Mouse (Mus musculus) MEL (cell line): Measurements from ENCODE around the gene Gm26992. TPM values are rescaled to one million over a fixed set of nuclear protein-coding genes. Genes with fewer than 3 reads are reported as not detected.

ENCODE experiments used
- DNase-seq: peaks from one replicate; pipeline ENCODE4 v3.0.0; 2011; ENCODE audit warnings: low read depth, low spot score
- H3K27ac ChIP-seq: 2 replicates; pipeline ENCODE4 v1.5.1; 2012; ENCODE audit warnings: low read depth, mild to moderate bottlenecking, control low read depth, low read length, moderate library complexity; ENCODE audit not compliant: control insufficient read depth
- H3K27me3 ChIP-seq, 2 experiments: fragments of 150-350 bp in 1 of 2; sonication (generic) in 1 of 2; 2 replicates each; pipeline ENCODE4 v1.6.1; 2012; ENCODE audit warnings: low read length in 2 of 2, mild to moderate bottlenecking in 2 of 2, improper control_type of control experiment in 1 of 2, moderate library complexity in 1 of 2; ENCODE audit not compliant: insufficient read depth in 2 of 2, control insufficient read depth in 1 of 2
- H3K36me3 ChIP-seq, 2 experiments: 2 replicates each; pipeline ENCODE4 v1.6.1; 2012 to 2014; ENCODE audit warnings: low read length in 2 of 2, improper control_type of control experiment in 1 of 2, inconsistent platforms in 1 of 2, mild to moderate bottlenecking in 1 of 2; ENCODE audit not compliant: insufficient read depth in 2 of 2, control insufficient read depth in 1 of 2
- H3K4me1 ChIP-seq, 2 experiments: fragments of 150-350 bp in 1 of 2; sonication (generic) in 1 of 2; 2 replicates each; pipeline ENCODE4 v1.6.1; 2012; ENCODE audit warnings: low read length in 2 of 2, improper control_type of control experiment in 1 of 2, mild to moderate bottlenecking in 1 of 2; ENCODE audit not compliant: insufficient read depth in 2 of 2, control insufficient read depth in 1 of 2
- H3K4me3 ChIP-seq, 2 experiments: fragments of 150-350 bp in 1 of 2; sonication (generic) in 1 of 2; 2 replicates each; pipeline ENCODE4 v1.5.1; 2012; ENCODE audit warnings: low read depth in 2 of 2, low read length in 2 of 2, mild to moderate bottlenecking in 2 of 2, moderate library complexity in 2 of 2, control low read depth in 1 of 2, improper control_type of control experiment in 1 of 2; ENCODE audit not compliant: control insufficient read depth in 1 of 2, insufficient read depth in 1 of 2
- H3K79me2 ChIP-seq: 2 replicates; pipeline ENCODE4 v1.6.1; 2012; ENCODE audit warnings: mild to moderate bottlenecking, low read length, moderate library complexity; ENCODE audit not compliant: control insufficient read depth, poor library complexity, insufficient read depth
- H3K9ac ChIP-seq: 2 replicates; pipeline ENCODE4 v1.6.1; 2012; ENCODE audit warnings: low read depth, mild to moderate bottlenecking, control low read depth, low read length, moderate library complexity; ENCODE audit not compliant: control insufficient read depth, poor library complexity, severe bottlenecking
- H3K9me3 ChIP-seq: fragments of 150-350 bp; sonication (generic); replicated peaks from 2 replicates; pipeline ENCODE4 v1.6.1; 2012; ENCODE audit warnings: mild to moderate bottlenecking, low read length, improper control_type of control experiment, moderate library complexity; ENCODE audit not compliant: insufficient read depth
- BHLHE40 ChIP-seq: IDR thresholded peaks from 2 replicates; pipeline ENCODE4 v1.6.1; 2012; ENCODE audit warnings: low read depth, mild to moderate bottlenecking, inconsistent platforms, low read length, improper control_type of control experiment, borderline replicate concordance
- CHD1 ChIP-seq: IDR thresholded peaks from 2 replicates; pipeline ENCODE4 v1.6.1; 2012; ENCODE audit warnings: low read depth, mild to moderate bottlenecking, inconsistent platforms, low read length, improper control_type of control experiment
- ELF1 ChIP-seq: IDR thresholded peaks from 2 replicates; pipeline ENCODE4 v1.6.1; 2014; ENCODE audit warnings: low read depth, mild to moderate bottlenecking, inconsistent platforms, low read length, improper control_type of control experiment, moderate library complexity
- EP300 ChIP-seq, 2 experiments: IDR thresholded peaks; 2 replicates each; pipeline ENCODE4 v1.6.1; 2011; ENCODE audit warnings: improper control_type of control experiment in 2 of 2, low read length in 2 of 2, low read depth in 1 of 2, mild to moderate bottlenecking in 1 of 2
- ETS1 ChIP-seq: IDR thresholded peaks from 2 replicates; pipeline ENCODE4 v1.6.1; 2012; ENCODE audit warnings: low read depth, mild to moderate bottlenecking, inconsistent platforms, low read length, improper control_type of control experiment, moderate library complexity
- GATA1 ChIP-seq: IDR thresholded peaks from 2 replicates; pipeline ENCODE4 v1.6.1; 2011; ENCODE audit warnings: low read depth, low read length, improper control_type of control experiment
- HCFC1 ChIP-seq: IDR thresholded peaks from 2 replicates; pipeline ENCODE4 v1.6.1; 2012; ENCODE audit warnings: low read depth, mild to moderate bottlenecking, inconsistent platforms, low read length, improper control_type of control experiment, moderate library complexity
- KAT2A ChIP-seq: conservative IDR thresholded peaks from 2 replicates; pipeline ENCODE4 v1.6.1; 2012; ENCODE audit warnings: low read depth, low read length, improper control_type of control experiment, inconsistent platforms
- MAX ChIP-seq: IDR thresholded peaks from 2 replicates; pipeline ENCODE4 v1.6.1; 2011; ENCODE audit warnings: low read length, improper control_type of control experiment
- MAZ ChIP-seq: IDR thresholded peaks from 2 replicates; pipeline ENCODE4 v1.6.1; 2012; ENCODE audit warnings: low read depth, mild to moderate bottlenecking, inconsistent platforms, low read length, improper control_type of control experiment
- MXI1 ChIP-seq: IDR thresholded peaks from 2 replicates; pipeline ENCODE4 v1.6.1; 2011; ENCODE audit warnings: mild to moderate bottlenecking, low read depth, low read length, improper control_type of control experiment
- NELFE ChIP-seq: IDR thresholded peaks from 2 replicates; pipeline ENCODE4 v1.6.1; 2011; ENCODE audit warnings: low read depth, low read length, improper control_type of control experiment
- POLR2AphosphoS2 ChIP-seq: IDR thresholded peaks from 2 replicates; pipeline ENCODE4 v1.6.1; 2011; ENCODE audit warnings: low read length, improper control_type of control experiment
- POLR2AphosphoS5 ChIP-seq: IDR thresholded peaks from 2 replicates; pipeline ENCODE4 v1.6.1; 2012; ENCODE audit warnings: low read depth, borderline replicate concordance, mild to moderate bottlenecking, inconsistent platforms, low read length, moderate library complexity, mixed read lengths
- RAD21 ChIP-seq: IDR thresholded peaks from 2 replicates; pipeline ENCODE4 v1.6.1; 2011; ENCODE audit warnings: mild to moderate bottlenecking, low read depth, low read length, improper control_type of control experiment
- RCOR1 ChIP-seq: IDR thresholded peaks from 2 replicates; pipeline ENCODE4 v1.6.1; 2012; ENCODE audit warnings: low read depth, mild to moderate bottlenecking, inconsistent platforms, low read length, improper control_type of control experiment
- TAL1 ChIP-seq: IDR thresholded peaks from 2 replicates; pipeline ENCODE4 v1.6.1; 2012; ENCODE audit warnings: mild to moderate bottlenecking, inconsistent platforms, low read length, moderate library complexity, mixed read lengths
- TBP ChIP-seq: IDR thresholded peaks from 2 replicates; pipeline ENCODE4 v1.8.0; 2011; ENCODE audit warnings: low read depth, low read length, improper control_type of control experiment
- USF1 ChIP-seq: IDR thresholded peaks from 2 replicates; pipeline ENCODE4 v1.6.1; 2014; ENCODE audit warnings: low read depth, mild to moderate bottlenecking, inconsistent platforms, low read length, improper control_type of control experiment, moderate library complexity
- ZKSCAN1 ChIP-seq: IDR thresholded peaks from 2 replicates; pipeline ENCODE4 v1.6.1; 2012; ENCODE audit warnings: low read depth, mild to moderate bottlenecking, inconsistent platforms, low read length, improper control_type of control experiment, moderate library complexity
- polyA plus RNA-seq, 2 experiments: library from polyadenylated mRNA; stranded (reverse) in 1 of 2; unstranded in 1 of 2; fragments of >175 nt in 1 of 2; fragments of >200 nt in 1 of 2; gene quantifications; 2 replicates each; pipeline versions ENCODE4 v1.2.1 to v1.2.4; 2012; ENCODE audit warnings: low replicate concordance in 2 of 2, low read depth in 1 of 2; ENCODE audit not compliant: insufficient read length in 2 of 2, insufficient read depth in 1 of 2, missing spikeins in 1 of 2
- total RNA-seq: library from RNA; depleted of rRNA; stranded (reverse); fragments of 300-350 nt; gene quantifications from 2 replicates; pipeline ENCODE4 v1.2.3, GENCODE M21; 2012

Gm26992 gene
- total and polyA plus RNA-seq, 3 experiments, result not detected

- Histone ChIP-seq H3K36me3 (peaks cover 0 to 4% of the 10 kb centered on the region in 2 experiments; a peak in 2 of 4 replicates), H3K9ac (no peak overlapping the region), H3K4me3 (no peak overlapping the region), H3K9me3 (no peaks in the 10 kb centered on the region), H3K79me2 (no peaks in the 10 kb centered on the region), H3K27ac (no peak overlapping the region), H3K4me1 (peaks cover 0 to 6% of the 10 kb centered on the region in 2 experiments; a peak in 2 of 4 replicates), H3K27me3 (no peaks in the 10 kb centered on the region)
- no peak for DNase-seq
- TF ChIP-seq NELFE, result no peak
- no peak for TF ChIP-seq ZKSCAN1
- no peak for TF ChIP-seq KAT2A
- TF ChIP-seq EP300 (IDR thresholded peaks at IDR 0.05; ENCODE audit: low read depth in 1 of 2, low read length in 2 of 2), result no peak
- no peak for TF ChIP-seq MAZ
- TF ChIP-seq MXI1, result no peak
- TF ChIP-seq BHLHE40, result no peak
- TF ChIP-seq CHD1, result no peak
- TF ChIP-seq GATA1, result no peak
- TF ChIP-seq TBP, result no peak
- TF ChIP-seq RAD21, result no peak
- no peak for TF ChIP-seq MAX
- no peak for TF ChIP-seq USF1
- no peak for TF ChIP-seq HCFC1
These were observed 97.7 kb downstream of the Gm26992 start for GRCm38 (mm10) chrX:103519547-103519946.

- no peaks in the 10 kb centered on the region for H3K9me3 ChIP-seq
- no peak overlapping the region for H3K4me3 ChIP-seq
- H3K9ac ChIP-seq, result no peak overlapping the region
- H3K4me1 ChIP-seq, result peaks cover 0 to 6% of the 10 kb centered on the region in 2 experiments; a peak in 2 of 4 replicates
- no peak for DNase-seq
- no peaks in the 10 kb centered on the region for H3K27me3 ChIP-seq
- H3K79me2 ChIP-seq, result no peaks in the 10 kb centered on the region
- H3K36me3 ChIP-seq, result peaks cover 0 to 4% of the 10 kb centered on the region in 2 experiments; a peak in 2 of 4 replicates
- no peak overlapping the region for H3K27ac ChIP-seq
- no peak for TF ChIP-seq RCOR1
- no peak for TF ChIP-seq POLR2AphosphoS5
- TF ChIP-seq ETS1, result no peak
- TF ChIP-seq RAD21, result no peak
- no peak for TF ChIP-seq BHLHE40
- no peak for TF ChIP-seq MAX
- no peak for TF ChIP-seq POLR2AphosphoS2
- no peak for TF ChIP-seq NELFE
- no peak for TF ChIP-seq TAL1
- no peak for TF ChIP-seq ELF1
- TF ChIP-seq, all 39 proteins: peak for 0
These were observed 99.5 kb downstream of the Gm26992 start for GRCm38 (mm10) chrX:103521221-103521716.
